Mouse (Mus musculus) hindbrain, embryonic 15.5 days (tissue): ENCODE results near the gene Top2a. TPM values are rescaled to one million over a fixed set of nuclear protein-coding genes. Genes with fewer than 3 reads are reported as not detected.

Experiments used
- ATAC-seq: fragments of 200-750 bp; cut with Nextera tagmentation; 2 replicates; pipeline ENCODE4 v1.8.0; 2017; ENCODE audit warnings: low read depth, moderate number of reproducible peaks, moderate TSS enrichment; ENCODE audit not compliant: low FRiP score
- H3K27ac ChIP-seq: fragments of 300-500 bp; sonication (generic); replicated peaks from 2 replicates; pipeline ENCODE4 v1.5.1; 2015; ENCODE audit warnings: mild to moderate bottlenecking, inconsistent platforms
- H3K27me3 ChIP-seq: fragments of 300-500 bp; sonication (generic); 2 replicates; pipeline ENCODE4 v1.6.1; 2015; ENCODE audit warnings: control low read depth, inconsistent platforms
- H3K36me3 ChIP-seq: fragments of 300-500 bp; sonication (generic); 2 replicates; pipeline ENCODE4 v1.6.1; 2015; ENCODE audit warnings: control low read depth, inconsistent platforms
- H3K4me1 ChIP-seq: fragments of 300-500 bp; sonication (generic); replicated peaks from 2 replicates; pipeline ENCODE4 v1.6.1; 2015; ENCODE audit warnings: control low read depth, inconsistent platforms
- H3K4me2 ChIP-seq: fragments of 300-500 bp; sonication (generic); 2 replicates; pipeline ENCODE4 v1.6.1; 2015; ENCODE audit warnings: moderate library complexity, mild to moderate bottlenecking, inconsistent platforms
- H3K4me3 ChIP-seq: fragments of 300-500 bp; sonication (generic); 2 replicates; pipeline ENCODE4 v1.5.1; 2015; ENCODE audit warnings: mild to moderate bottlenecking, inconsistent platforms
- H3K9ac ChIP-seq: fragments of 300-500 bp; sonication (generic); 2 replicates; pipeline ENCODE4 v1.6.1; 2015; ENCODE audit warnings: inconsistent platforms
- H3K9me3 ChIP-seq: fragments of 300-500 bp; sonication (generic); 2 replicates; pipeline ENCODE4 v1.6.1; 2016; ENCODE audit warnings: control low read depth, inconsistent platforms
- WGBS: fragments of 180-500 bp; shearing (Covaris S2); methylation state at CpG from one replicate; pipeline ENCODE4 v1.1.7; 2015; 5-methylcytosine and 5-hydroxymethylcytosine counted together
- polyA plus RNA-seq: library from polyadenylated mRNA; unstranded; fragments of >200 nt; fragmentation: Nextera tagmentation; extraction: Ambion mirVana; gene quantifications from 2 replicates; pipeline ENCODE4 v1.2.1, GENCODE M21; 2015

The Top2a gene
- 43.7 and 56.9 TPM in 2 replicates for polyA plus RNA-seq

DNA sequence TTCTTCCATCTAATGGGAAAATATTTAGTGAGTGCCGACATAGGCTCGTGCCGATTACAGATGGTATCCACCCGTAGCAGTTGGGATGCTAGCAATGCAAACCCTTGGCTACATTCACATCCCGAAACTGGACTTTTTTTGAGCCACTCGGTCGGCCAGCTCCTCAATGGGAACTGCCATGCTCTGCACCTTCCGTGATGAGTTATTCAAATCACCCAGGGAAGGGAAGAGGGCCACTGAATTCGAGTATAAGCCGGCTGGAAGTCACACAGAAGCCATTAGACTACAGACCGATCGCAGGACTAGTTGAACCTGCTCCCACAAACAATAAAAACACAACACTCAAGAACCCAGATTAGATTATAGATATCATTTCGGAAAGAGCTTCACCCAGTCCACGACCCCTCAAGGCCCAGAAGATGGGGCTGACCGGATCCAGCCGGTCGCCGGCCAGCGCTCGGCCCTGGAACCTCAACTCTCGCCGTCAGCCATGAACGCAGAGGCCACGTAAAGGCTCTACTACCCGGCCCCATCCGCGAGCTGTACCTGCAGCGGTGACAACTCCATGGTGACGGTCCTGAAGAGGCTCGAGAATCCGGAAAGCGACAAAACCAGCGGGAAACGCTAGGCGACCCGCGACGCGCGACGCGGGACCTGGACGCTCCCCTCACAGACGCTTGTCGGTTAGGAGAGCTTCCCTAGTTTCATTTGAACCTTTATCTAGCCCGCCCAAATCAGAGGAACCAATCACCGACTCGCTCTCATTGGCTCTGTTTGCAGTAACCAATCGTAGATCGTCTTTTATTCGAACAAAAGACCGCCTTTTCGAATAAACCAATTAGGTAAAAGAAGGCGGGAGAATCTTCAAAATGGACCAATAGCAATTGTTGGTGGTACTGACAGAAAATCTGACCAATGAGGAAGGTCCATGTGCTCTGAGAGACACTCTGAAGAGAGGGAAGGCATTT, at the start of gene Top2a:
Top2a (minus strand) TSS at position 690 of the 968 bp plus-strand sequence.
- Histone ChIP-seq H3K9me3 (no peaks in the 10 kb centered on the region), H3K4me1 (peaks cover 15% of the 10 kb centered on the region), H3K27ac (peak within 1 kb of the TSS; percentile 25), H3K4me2 (peak within 1 kb of the TSS; percentile 62), H3K4me3 (peak within 1 kb of the TSS; percentile 54), H3K9ac (peak within 1 kb of the TSS; percentile 14; the same call in 1 of the 2 replicates), H3K27me3 (no peaks in the 10 kb centered on the region), H3K36me3 (no peaks in the 10 kb centered on the region)
- WGBS = under 1% methylated on average over 54 of the region's 54 CpGs
- ATAC-seq = peak; percentile 97

GRCm38 (mm10) chr11:99073781-99074180, 49.8 kb upstream of the Top2a start:
- Histone ChIP-seq H3K4me1 (peaks cover 6% of the 10 kb centered on the region), H3K4me3 (no peak overlapping the region), H3K27me3 (no peaks in the 10 kb centered on the region), H3K9ac (no peak overlapping the region), H3K9me3 (no peaks in the 10 kb centered on the region), H3K27ac (no peak overlapping the region), H3K36me3 (no peaks in the 10 kb centered on the region), H3K4me2 (no peak overlapping the region)
- ATAC-seq = no peak
- WGBS = 58% methylated on average over 5 of the region's 5 CpGs

- Histone ChIP-seq H3K27ac (no peak overlapping the region), H3K9ac (no peak overlapping the region), H3K36me3 (no peaks in the 10 kb centered on the region), H3K4me3 (no peak overlapping the region), H3K4me1 (peaks cover 6% of the 10 kb centered on the region), H3K4me2 (no peak overlapping the region), H3K9me3 (no peaks in the 10 kb centered on the region), H3K27me3 (no peaks in the 10 kb centered on the region)
- ATAC-seq = 0 out of 2 replicates have a peak, but pooled peaks have one; percentile 45
- WGBS = 8% methylated on average over 6 of the region's 6 CpGs
These were observed 47.9 kb upstream of the Top2a start for GRCm38 (mm10) chr11:99071866-99072265.

- H3K9me3 ChIP-seq = no peaks in the 10 kb centered on the region
- H3K4me3 ChIP-seq = no peak overlapping the region
- H3K27ac ChIP-seq = no peak overlapping the region
- no peak for ATAC-seq
- H3K27me3 ChIP-seq = no peaks in the 10 kb centered on the region
- peaks cover 6% of the 10 kb centered on the region for H3K4me1 ChIP-seq
- no peaks in the 10 kb centered on the region for H3K36me3 ChIP-seq
- 90% methylated on average over 5 of the region's 5 CpGs for WGBS
- no peak overlapping the region for H3K9ac ChIP-seq
- no peak overlapping the region for H3K4me2 ChIP-seq
These were observed 44.5 kb upstream of the Top2a start for GRCm38 (mm10) chr11:99068455-99068854.

DNA sequence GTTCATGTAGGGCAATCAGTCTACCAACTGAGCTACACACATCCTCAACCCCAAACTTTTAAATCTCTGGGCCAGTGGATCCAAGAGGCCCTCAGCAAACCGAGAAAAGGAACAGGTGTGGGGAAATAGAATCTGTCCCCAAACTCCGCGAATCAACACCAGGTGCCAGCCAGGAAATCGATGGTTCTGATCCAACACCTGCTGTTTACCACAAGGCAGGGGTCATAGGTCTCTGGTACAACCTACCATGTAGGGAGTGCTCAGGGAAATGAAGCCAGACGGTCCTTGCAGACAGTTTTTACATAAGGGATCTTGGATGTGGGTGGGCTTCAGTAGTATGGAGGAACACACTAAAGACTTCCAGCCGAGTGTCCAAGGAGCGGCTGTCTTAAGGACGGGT, 43.6 kb upstream of the Top2a start:
- ATAC-seq = no peak
- 87% methylated on average over 8 of the region's 8 CpGs for WGBS
- Histone ChIP-seq H3K4me1 (peaks cover 6% of the 10 kb centered on the region), H3K27me3 (no peaks in the 10 kb centered on the region), H3K4me3 (no peak overlapping the region), H3K9me3 (no peaks in the 10 kb centered on the region), H3K36me3 (no peaks in the 10 kb centered on the region), H3K27ac (no peak overlapping the region), H3K4me2 (no peak overlapping the region), H3K9ac (no peak overlapping the region)

GRCm38 (mm10) chr11:99065979-99066378, 42.0 kb upstream of the Top2a start:
- H3K4me3 ChIP-seq = no peak overlapping the region
- H3K27me3 ChIP-seq = no peaks in the 10 kb centered on the region
- H3K9me3 ChIP-seq = no peaks in the 10 kb centered on the region
- no peaks in the 10 kb centered on the region for H3K36me3 ChIP-seq
- ATAC-seq = no peak
- no peak overlapping the region for H3K9ac ChIP-seq
- no peak overlapping the region for H3K4me2 ChIP-seq
- no peak overlapping the region for H3K27ac ChIP-seq
- no peaks in the 10 kb centered on the region for H3K4me1 ChIP-seq
- WGBS = 25% methylated on average over 2 of the region's 2 CpGs

DNA sequence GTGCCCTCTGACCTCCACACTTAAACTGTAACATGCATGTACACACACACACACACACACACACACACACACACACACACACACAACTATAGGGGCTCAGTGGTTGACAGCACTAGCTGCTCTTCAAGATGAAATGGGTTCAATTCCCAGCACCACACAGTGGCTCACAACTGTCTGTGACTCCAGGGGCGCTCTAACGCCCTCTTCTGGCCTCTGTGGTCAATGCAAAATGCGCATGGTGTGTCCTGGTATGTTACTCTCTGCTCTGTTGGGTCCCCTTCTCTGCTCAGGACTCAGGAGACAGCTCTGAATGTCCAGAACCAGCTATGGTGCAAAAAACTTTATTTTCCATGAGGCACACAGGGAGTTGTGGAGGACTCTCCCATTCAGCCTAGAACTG, 41.4 kb upstream of the Top2a start:
- H3K36me3 ChIP-seq = no peaks in the 10 kb centered on the region
- no peak overlapping the region for H3K4me3 ChIP-seq
- H3K4me1 ChIP-seq = no peaks in the 10 kb centered on the region
- 74% methylated on average over 3 of the region's 3 CpGs for WGBS
- H3K9ac ChIP-seq = no peak overlapping the region
- no peaks in the 10 kb centered on the region for H3K9me3 ChIP-seq
- no peaks in the 10 kb centered on the region for H3K27me3 ChIP-seq
- H3K27ac ChIP-seq = no peak overlapping the region
- no peak overlapping the region for H3K4me2 ChIP-seq
- no peak for ATAC-seq

DNA sequence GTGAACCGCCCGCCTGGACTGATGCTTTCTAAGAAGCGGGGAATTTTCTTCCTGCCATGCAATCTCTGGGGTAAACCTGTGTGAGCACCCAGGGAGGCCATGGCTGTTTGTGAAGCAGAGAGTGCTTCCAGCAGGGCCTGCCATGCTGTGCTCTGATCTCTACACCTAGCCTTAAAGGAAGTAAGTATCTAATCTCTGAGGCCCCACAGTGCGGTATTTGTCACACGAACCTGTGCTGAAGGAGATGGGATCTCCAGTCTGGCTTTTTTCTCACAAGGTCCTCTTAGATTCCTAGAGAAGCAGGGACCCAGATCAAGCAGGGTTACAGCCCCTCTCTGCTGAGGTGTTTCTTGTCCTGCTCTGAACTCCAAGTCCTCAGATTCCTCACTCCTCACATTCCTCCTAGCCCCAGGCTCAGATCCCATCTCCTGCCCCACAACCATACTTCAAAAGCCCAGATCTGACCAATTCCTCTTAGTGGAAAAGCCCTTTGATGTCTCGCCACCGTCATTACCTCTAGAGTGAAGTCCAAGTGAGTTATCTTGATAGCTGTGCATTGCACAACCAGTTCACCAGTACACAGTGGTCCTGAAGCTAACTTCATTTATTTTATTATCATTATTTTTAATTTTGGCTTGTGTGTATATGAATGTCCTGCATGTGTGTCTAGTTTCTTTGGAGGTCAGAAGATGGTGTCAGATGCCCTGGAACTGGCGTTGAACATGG, 39.6 kb upstream of the Top2a start:
- no peak for ATAC-seq
- H3K4me2 ChIP-seq = no peak overlapping the region

GRCm38 (mm10) chr11:99062661-99063060, 38.7 kb upstream of the Top2a start:
- Histone ChIP-seq H3K9ac (no peak overlapping the region), H3K36me3 (no peaks in the 10 kb centered on the region), H3K4me2 (no peak overlapping the region), H3K27ac (no peak overlapping the region), H3K4me1 (no peaks in the 10 kb centered on the region), H3K9me3 (no peaks in the 10 kb centered on the region), H3K4me3 (no peak overlapping the region), H3K27me3 (no peaks in the 10 kb centered on the region)
- 85% methylated on average over 7 of the region's 7 CpGs for WGBS
- no peak for ATAC-seq

More for the DNA sequence above, 39.6 kb upstream of the Top2a start:
- Histone ChIP-seq H3K4me3 (no peak overlapping the region), H3K27ac (no peak overlapping the region), H3K36me3 (no peaks in the 10 kb centered on the region), H3K9ac (no peak overlapping the region), H3K27me3 (no peaks in the 10 kb centered on the region), H3K9me3 (no peaks in the 10 kb centered on the region), H3K4me1 (no peaks in the 10 kb centered on the region)
- 44% methylated on average over 8 of the region's 8 CpGs for WGBS

GRCm38 (mm10) chr11:99060435-99060834, 36.4 kb upstream of the Top2a start:
- no peak for ATAC-seq
- Histone ChIP-seq H3K27me3 (no peaks in the 10 kb centered on the region), H3K9ac (no peak overlapping the region), H3K4me2 (no peak overlapping the region), H3K4me3 (no peak overlapping the region), H3K27ac (no peak overlapping the region), H3K9me3 (no peaks in the 10 kb centered on the region), H3K36me3 (no peaks in the 10 kb centered on the region), H3K4me1 (peaks cover 8% of the 10 kb centered on the region)
- WGBS = 87% methylated on average over 3 of the region's 3 CpGs

- no peak for ATAC-seq
- H3K27ac ChIP-seq = no peak overlapping the region
- no peaks in the 10 kb centered on the region for H3K9me3 ChIP-seq
These were observed 31.8 kb upstream of the Top2a start for GRCm38 (mm10) chr11:99055571-99056452.

More at GRCm38 (mm10) chr11:99055571-99056452, 31.8 kb upstream of the Top2a start:
- 3% methylated on average over 8 of the region's 8 CpGs for WGBS
- no peaks in the 10 kb centered on the region for H3K27me3 ChIP-seq
- peaks cover 11% of the 10 kb centered on the region for H3K4me1 ChIP-seq
- H3K36me3 ChIP-seq = no peaks in the 10 kb centered on the region
- H3K4me3 ChIP-seq = no peak overlapping the region
- no peak overlapping the region for H3K4me2 ChIP-seq
- no peak overlapping the region for H3K9ac ChIP-seq
